Mouse (Mus musculus): ENCODE measurements at regions not wholly inside any gene's neighbourhood (a gene's known extent, or its start where the extent isn't known, plus 50 kb on each side); places are given as distances from the start of the nearest gene placed in this dataset.
A peak's percentile ranks its signal among the peaks of the same experiment; 100 is the strongest.

DNA sequence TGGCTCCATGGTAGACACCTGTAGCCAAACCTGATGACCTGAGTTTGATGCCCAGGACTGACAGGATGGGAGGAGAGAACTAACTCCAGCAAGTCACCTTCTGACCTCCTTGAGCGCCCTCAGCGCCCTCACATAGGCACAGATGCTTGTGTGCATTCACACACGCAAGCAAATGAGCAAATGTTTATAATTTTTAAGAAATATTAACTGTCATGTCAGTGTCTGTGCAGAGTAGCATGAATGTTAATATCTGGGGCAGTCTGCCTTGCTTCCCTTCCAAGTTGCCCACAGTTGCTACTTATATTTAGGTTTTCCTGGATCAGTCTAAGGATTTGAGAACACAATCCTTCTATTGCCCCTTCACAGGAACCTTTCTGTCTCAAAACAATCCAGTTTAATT lies 257.6 kb downstream of the Efnb2 start:
- no peak for DNase-seq (ENCODE audit: low read depth, low spot score)

DNA sequence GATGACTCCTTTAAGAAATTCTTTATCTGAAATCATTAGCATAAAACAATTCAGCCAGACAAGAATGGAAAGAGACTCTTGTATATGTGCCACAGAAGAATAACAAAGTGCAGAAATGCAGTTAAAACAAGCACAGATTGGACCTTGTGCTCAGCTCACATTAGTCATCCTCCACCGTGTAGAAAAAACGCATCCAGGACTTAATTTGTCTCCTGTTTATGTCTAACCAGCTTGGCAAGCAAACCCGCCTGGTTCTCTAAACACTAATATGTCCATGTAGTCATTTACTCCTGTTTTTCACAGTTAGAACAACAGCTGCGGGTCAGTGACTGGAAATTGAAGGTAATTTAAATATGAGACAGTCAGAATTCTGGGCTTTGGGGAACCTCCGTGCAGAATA lies 268.7 kb downstream of the Efnb2 start:
- no peak for DNase-seq (ENCODE audit: low read depth, low spot score)

DNA sequence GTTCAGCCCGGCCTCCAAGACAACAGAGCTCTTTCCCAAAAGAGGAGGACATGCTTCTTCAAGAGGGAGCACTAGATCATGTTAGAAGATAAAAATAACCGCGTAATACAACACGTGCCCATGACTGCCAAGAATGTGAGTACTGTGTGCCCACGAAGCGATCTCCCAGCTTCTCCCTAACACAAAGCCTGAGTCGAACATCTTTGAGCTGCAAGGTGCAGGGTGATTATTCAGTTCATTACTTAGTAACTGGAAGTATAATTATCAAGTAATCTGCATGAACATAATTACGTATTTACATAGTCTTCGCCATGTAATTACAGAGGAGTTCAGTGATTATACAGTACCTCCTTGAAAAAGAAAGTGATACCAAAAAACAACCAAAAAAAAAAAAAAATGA lies 269.7 kb downstream of the Efnb2 start:
- DNase-seq (ENCODE audit: low read depth, low spot score) = no peak

DNA sequence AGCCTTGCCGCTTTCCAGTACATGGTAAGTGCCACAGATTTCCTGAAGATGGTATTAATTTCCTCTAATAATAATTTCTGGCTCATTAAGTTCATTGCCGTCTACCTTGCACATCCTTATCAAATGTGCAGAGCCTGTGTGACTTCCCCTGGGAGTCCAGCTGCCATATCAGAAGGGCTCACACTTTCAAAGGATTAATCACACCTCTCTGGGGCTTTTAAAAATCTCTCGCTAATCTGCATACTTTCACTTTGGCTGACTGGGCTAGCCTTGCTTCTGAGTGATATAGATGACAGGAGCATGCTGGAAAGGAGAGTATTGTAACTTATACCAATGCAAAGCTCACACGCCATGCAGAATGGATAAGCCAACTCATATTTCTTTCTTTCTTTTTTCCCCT lies 282.8 kb downstream of the Efnb2 start:
- no peak for DNase-seq (ENCODE audit: low read depth, low spot score)

DNA sequence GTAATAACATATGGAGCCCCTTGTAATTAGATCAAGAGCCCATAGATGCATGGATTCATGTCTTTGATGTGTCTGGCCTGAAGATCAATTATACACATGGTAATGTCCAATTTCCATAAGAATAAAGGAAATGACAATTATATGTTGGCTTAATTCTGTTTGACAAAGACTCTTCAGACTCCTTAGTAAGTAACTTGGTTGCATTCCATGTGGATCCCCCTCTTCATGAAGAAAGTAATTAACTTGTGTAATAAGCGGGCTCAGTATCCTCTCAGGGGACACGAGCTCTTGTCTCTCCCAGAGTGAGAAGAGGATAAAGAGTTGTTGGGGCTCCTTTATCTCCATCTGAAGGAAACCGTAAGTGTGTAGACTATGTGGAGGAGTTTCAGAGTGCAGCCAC lies 284.3 kb downstream of the Efnb2 start:
- DNase-seq (ENCODE audit: low read depth, low spot score) = no peak

DNA sequence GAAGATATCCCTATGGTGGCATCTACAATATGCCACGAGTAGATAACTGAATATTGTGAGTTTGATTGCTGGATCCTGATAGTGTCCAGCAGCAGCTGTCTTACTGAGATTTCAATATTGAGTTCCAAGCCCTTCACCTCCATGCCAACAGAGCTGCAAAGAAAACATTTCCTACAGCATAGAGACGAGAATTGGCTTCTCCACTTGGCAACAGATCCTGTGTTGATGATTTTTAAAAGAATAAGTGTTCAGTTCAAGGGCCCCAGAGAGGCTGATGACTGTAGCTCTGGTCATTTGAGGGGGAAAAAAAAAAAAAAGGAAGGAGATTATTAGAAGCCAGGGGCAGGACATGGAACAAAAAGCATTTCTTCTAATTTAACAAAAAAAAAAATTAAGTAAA lies 284.7 kb downstream of the Efnb2 start:
- DNase-seq (ENCODE audit: low read depth, low spot score) = no peak

DNA sequence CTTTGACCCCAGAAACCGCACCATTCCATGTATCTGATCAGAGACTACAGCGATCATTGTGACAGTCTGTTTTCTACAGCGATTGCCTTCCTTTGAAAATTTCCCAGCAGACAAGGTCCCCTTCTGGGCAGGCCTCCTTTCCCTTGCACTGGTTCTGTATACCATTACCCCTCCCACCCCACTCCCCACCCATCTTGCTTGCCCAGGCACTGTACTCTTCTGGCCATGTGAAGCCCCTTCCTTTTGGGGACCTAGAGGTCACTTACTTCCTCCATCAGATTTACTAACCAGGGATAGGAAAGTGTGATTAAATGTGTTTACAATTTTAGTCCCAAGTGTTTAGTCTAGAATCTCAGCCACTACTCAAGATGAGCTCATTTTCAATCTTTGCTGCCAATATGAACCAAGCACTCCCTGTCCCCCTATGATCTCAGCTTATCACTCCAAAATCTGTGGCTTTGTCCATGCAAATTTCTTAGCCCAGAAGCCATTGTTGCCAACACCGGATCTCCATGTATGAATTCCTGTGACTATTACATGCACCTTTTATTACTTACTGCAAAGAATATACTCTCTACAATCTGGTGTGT lies 293.7 kb downstream of the Efnb2 start:
- DNase-seq (ENCODE audit: low read depth, low spot score) = no peak

DNA sequence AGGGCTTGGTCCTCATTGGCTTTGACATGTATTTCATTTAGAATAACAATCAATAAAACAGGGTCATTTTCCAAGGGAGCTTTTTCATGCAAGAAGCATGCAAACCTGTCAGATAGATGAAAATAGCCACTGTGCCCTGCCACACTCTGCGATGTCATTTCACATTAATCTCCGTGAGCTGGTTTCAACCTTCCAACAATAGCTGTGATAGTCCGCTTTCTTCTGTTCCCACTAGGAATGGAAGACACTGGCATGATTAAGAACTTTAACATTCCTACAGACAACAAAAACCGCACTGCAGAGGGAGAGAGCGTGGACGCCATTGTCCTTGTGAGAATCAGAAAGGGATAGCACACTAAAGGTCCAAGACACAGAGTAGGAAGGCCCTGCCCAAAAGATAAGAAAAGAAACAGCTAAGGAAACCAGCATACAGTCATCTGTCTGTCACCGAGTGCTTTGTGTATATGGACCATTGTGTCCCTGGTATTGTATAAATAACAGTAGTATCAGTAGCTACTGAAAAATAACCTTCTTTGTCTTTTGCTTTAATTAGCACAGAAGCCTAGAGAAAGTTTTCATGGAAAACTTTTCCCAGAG lies 299.0 kb downstream of the Efnb2 start:
- no peak for DNase-seq (ENCODE audit: low read depth, low spot score)

DNA sequence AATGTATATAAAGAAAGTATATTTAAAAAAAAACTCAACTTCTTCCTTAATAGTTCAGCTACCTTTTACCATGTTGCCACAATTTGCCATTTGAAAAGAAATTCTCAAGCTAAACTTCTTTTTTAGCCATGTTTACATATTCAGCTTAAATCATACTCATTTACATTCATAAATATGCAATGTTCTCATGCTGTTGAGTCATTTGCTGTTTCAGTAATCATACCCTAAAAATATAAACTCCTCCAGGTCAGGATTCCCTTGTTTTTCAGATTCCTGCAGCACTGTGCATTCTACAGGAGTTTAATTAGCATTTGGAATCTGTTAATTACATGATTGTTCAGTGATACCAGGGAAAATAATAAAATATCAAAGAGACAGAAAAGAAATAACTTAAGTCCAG lies 300.5 kb downstream of the Efnb2 start:
- DNase-seq (ENCODE audit: low read depth, low spot score) = no peak

DNA sequence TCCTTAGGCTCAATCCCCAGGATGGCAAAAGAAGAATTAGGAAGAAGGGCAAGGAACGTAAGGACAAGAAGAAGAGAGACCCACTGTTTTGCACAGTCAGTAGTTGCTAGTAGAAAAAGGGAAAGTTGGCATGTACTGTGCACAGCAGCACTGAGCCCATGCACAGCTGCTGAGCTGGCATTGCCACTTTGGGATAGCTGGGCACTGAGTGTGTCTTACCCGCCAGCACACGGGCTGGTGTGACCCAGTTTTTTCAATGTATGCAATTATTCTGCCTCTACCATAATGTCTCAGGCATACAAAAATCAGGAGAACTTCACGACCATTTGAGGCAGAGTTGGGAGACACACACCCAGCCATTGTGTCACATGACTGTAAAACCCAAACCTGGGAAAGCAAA lies 306.1 kb downstream of the Efnb2 start:
- no peak for DNase-seq (ENCODE audit: low read depth, low spot score)

DNA sequence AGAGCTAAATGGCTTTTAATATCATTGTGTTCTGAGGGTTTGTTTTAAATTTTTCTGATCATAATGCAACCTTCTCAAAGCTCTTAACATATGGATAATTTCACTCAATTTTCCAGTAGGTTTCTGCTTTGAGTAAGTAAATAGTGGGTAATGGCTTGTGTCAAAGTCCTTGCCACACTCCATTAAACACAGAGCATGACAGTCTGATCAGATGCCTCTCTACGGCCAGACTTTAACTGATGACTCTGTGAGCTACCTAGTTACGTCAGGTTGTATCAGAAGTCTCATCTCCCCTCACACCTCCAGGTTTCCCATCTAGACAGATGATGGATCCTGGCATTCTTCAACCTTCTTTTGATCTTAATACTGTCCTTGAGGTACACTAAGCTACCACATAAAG lies 316.4 kb downstream of the Efnb2 start:
- DNase-seq (ENCODE audit: low read depth, low spot score) = no peak

DNA sequence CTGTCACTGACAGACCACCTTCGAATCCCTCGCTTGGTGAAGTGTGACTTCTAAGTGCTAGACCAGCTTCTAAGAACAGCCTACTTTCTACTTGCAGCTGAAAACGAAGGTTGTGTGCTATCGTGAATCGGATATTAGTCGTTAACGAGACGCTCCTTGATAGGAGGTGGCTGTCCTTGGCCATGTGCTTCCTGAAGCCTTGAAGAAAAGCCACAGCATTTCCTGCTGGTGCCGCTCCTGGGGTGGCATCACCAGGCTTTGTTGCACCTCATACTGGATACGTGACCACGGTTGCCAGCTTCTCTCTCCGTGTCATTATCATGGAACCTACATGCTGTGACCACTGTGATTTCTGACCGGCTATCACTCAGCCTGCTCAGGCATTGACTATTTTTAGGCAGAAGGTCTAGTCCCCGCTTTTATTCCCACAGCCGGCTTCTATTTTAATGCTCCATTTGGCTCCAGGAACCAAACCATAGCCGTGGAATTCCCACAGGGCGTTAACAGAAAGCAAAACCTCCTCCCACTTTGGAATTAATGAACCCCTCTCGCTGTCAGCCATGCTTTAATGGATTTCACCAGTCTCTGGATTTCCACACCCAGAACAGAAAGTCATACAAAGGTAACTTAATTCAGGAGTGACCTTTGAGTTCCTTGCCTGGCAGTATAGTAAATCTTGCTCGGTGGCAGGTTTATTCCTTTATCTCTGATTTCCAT lies 325.6 kb downstream of the Efnb2 start:
- peak; percentile 15 for DNase-seq (ENCODE audit: low read depth, low spot score)

DNA sequence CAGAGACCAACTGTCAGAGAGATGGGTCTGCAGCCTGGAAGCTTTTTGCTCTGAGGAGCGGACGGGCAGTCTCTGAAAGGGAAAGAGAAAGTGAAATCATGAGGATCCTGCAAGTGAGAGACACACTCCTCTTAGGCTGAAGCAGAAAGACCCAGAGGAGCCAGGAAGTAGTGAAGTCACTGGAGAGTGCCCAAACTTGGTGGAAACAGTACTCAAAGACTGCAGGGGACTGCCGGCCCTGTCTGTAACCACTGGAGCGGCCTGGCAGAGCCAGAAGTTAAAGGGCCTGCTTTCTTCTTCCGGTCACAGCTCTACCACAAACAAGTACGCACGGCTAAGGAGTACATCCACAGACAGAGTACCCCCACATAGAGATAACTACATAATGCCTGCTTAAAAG lies 326.5 kb downstream of the Efnb2 start:
- peak; percentile 45 for DNase-seq (ENCODE audit: low read depth, low spot score)

DNA sequence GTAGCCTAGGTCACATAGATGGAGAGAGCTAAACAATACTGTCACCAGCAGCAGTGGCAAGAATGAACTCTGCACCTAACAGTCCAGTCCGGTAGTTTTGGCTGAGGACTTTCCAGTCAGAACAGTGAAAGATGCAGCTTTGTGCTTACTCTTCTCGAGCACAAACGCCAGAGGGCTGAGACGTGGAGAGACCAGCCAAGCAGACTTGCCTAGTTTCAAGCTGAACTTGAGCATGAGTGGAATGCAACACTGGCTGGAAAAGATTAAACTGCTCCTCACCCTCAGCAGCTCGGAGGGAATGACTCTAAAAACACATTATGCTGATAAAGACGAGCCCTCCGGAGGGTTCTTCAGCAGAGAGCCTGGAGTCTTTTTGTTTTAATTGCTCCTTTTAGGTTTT lies 329.8 kb downstream of the Efnb2 start:
- no peak for DNase-seq (ENCODE audit: low read depth, low spot score)

DNA sequence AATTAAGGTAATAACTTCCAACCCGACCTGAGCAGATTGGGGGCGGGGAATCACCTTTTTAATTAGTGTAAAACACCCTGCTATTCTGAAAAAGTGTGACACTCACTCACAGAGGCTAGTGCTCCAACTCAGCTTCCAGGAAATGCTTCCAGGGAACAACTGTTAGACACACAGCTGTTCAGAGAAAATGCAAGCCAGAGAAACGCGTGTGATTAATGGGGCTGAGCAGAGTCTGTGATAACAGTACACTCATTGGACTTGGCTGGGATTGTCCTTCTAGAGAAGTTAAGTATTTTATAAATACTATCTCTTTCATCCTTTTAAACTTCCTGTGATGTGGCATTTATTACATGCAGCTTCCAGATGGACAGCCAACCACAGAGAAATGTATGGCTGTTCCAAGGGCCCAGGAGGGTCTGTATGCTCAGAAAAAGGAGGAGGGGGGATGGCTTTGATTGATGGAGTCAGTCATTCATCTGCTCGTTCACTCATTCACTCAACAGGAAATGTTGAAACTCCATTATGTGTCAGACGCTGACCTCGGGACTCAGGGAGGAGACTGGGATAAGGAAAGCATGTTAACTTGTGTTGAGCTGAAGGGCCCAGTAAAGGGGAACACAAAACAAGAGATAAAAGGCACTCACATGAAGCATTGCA lies 332.9 kb downstream of the Efnb2 start:
- no peak for DNase-seq (ENCODE audit: low read depth, low spot score)

DNA sequence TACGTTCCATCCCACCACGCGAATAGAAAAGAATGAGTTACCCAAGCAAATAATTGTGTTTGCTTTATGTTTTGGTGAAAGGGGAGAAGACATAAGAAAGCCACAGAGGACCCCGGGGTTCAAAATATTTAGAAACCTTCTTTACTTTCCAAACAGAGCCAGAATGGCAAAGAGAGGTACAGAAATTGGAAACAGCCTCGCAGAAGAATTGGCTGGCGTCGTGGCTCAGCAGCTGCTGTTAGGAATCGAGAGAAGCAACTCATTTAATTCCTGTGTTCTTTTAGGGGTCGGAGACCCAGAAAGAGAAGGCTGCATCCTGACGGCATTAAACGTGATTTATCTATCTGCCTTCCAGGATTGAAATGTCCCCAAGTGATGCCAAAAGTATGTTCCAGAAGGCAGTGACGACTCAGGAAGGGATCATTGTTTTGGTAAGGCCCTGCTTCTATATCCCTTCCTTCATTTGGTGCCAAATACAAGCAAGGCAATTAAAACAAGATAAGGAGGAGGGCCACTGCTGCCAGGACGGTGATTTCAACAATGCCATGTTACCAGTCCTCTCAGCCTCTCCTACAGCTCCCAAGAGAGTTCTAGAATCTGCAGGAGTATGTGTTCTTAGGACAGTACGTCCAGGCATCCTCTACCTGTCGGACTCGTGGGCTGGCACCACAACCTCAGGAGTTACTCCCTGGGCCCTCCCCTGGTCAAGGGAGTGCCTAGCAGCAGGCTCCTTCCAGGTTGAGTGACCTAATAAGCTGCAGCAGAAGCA lies 334.8 kb downstream of the Efnb2 start:
- no peak for DNase-seq (ENCODE audit: low read depth, low spot score)

DNA sequence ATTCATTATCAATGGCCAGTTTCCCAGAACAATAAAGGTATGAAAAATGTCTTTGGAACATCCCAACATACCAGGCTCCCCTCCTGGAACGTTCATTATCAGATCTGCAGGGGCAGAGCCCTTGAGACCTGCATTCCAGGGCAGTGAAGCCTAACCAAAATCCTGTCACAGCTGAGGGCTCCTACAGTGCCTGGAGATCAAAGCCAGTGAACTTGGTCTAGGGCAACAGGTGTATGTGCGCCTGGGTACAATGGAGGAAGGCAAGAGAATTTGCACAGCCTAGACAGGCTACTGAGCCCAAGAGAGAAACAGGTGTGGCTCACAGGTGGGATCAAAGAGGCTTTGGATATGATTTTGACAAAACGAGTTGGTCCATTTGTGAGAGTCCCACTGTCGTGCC lies 335.6 kb downstream of the Efnb2 start:
- no peak for DNase-seq (ENCODE audit: low read depth, low spot score)

DNA sequence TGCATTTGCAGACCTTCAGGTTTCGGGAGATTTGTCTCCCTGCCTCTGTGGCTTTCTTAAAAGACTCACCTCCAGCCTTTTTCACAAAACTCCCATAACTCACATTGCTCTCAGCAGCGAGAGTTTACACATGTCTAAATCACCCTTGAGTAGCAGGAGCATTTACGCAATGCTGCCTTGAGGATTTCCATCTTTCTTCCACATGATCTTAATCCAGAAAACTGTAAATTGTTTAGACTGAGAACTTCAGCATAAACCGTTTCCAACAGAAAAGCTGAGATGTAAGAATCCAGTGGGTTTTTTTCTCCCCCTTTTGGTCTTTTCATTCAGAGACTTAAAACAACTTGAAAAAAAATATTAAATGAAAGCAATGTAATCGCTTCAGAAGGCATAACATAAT lies 336.5 kb downstream of the Efnb2 start:
- DNase-seq (ENCODE audit: low read depth, low spot score) = no peak

DNA sequence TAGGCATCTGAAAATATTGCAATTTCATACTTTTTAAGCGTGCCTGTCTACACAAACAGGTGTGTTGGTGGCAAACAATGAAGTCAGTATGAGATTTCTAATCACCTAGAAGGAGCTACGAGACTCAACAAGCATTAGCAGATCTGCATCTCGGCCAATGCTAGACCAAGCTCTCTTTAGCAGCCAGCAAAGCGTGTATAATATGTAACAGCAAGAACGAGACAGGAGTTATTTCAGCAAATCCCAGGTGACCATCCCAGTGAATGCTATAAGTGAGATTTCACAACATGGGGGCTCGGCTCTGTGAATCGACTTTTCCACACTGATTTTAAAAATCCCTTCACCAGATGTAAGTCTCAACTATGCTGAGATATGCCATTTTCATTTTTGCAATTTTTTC lies 352.8 kb downstream of the Efnb2 start:
- no peak for DNase-seq (ENCODE audit: low read depth, low spot score)

DNA sequence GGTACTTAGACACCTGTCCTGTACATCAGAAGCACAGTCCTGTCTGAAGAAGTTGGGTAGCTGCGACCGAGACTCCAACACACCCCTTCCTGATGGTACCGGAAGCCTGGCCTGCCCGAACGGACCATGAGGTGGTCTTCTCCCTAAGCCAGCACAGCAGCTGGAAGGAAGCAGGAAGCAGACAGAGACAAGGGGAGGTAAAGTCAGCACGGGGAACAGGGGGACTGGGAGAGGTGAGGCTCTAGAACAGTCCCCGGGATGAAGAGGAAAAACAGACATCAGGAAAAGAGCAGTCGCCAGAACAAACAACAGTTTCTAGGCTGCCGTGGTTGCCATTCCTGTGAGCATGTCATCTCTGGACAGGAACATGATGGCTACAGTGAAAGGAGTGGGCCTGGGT lies 353.6 kb downstream of the Efnb2 start:
- no peak for DNase-seq (ENCODE audit: low read depth, low spot score)

DNA sequence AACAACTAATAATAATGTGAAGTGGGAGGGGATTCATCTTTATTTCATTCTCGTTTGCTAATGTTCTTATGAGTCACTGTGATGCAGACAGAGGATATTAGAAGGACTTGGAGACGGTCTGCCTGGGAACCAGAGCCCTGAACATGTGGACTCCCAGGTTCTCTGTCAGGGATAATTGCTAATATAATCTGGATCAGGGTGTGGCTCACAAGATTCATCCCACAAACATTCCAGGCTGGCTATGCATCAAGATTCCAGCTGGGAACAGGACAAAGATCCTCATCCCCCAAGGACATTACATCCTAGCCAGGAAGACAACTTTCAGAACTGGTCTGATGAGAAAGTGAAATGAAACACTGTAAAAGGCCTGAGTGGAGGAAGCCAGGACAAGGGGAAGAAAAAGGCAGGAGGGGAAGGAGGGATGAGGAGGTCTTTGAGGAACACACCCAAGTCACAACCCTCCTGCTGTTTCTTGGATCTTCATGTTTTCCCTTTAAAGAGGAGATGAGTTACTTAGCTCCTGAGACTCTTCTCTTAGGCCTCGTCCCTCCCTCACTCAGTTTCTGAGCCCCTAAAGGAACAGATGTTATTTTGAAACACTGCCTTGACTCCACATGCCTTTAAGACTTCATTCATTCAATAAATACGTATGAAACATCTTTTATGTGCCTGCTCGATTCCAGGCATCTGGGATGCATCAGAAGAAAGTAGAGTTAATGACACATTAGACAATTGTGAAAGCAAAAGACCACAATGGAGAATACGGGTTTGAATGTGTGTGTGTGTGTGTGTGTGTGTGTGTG lies 360.9 kb downstream of the Efnb2 start:
- DNase-seq (ENCODE audit: low read depth, low spot score) = no peak
